Mouse (Mus musculus) embryonic facial prominence, embryonic 15.5 days (tissue): ENCODE measurements around the gene Fam19a4. TPM values are rescaled to one million over a fixed set of nuclear protein-coding genes. Genes with fewer than 3 reads are reported as not detected.

Source experiments
- ATAC-seq: fragments of 200-750 bp; cut with Nextera tagmentation; 2 replicates; pipeline ENCODE4 v1.8.0; 2017; ENCODE audit warnings: low read depth, moderate TSS enrichment; ENCODE audit not compliant: insufficient number of reproducible peaks, low FRiP score, low TSS enrichment
- H3K27ac ChIP-seq: fragments of 300-500 bp; sonication (generic); replicated peaks from 2 replicates; pipeline ENCODE4 v1.5.1; 2015; ENCODE audit warnings: mild to moderate bottlenecking, inconsistent platforms
- H3K27me3 ChIP-seq: fragments of 300-500 bp; sonication (generic); 2 replicates; pipeline ENCODE4 v1.6.1; 2015; ENCODE audit warnings: inconsistent platforms
- H3K36me3 ChIP-seq: fragments of 300-500 bp; sonication (generic); 2 replicates; pipeline ENCODE4 v1.6.1; 2015; ENCODE audit warnings: mild to moderate bottlenecking, inconsistent platforms
- H3K4me1 ChIP-seq: fragments of 300-500 bp; sonication (generic); 2 replicates; pipeline ENCODE4 v1.6.1; 2015; ENCODE audit warnings: inconsistent platforms
- H3K4me2 ChIP-seq: fragments of 300-500 bp; sonication (generic); replicated peaks from 2 replicates; pipeline ENCODE4 v1.6.1; 2015; ENCODE audit warnings: mild to moderate bottlenecking, inconsistent platforms
- H3K4me3 ChIP-seq: fragments of 300-500 bp; sonication (generic); replicated peaks from 2 replicates; pipeline ENCODE4 v1.5.1; 2015; ENCODE audit warnings: mild to moderate bottlenecking, inconsistent platforms
- H3K9ac ChIP-seq: fragments of 300-500 bp; sonication (generic); 2 replicates; pipeline ENCODE4 v1.6.1; 2015; ENCODE audit warnings: inconsistent platforms
- H3K9me3 ChIP-seq: fragments of 300-500 bp; sonication (generic); replicated peaks from 2 replicates; pipeline ENCODE4 v1.6.1; 2016; ENCODE audit warnings: inconsistent platforms
- WGBS: fragments of 180-500 bp; shearing (Covaris S2); methylation state at CpG from one replicate; pipeline ENCODE4 v1.1.7; 2015; 5-methylcytosine and 5-hydroxymethylcytosine counted together
- polyA plus RNA-seq: library from polyadenylated mRNA; unstranded; fragments of >200 nt; fragmentation: Nextera tagmentation; extraction: Ambion mirVana; gene quantifications from 2 replicates; pipeline ENCODE4 v1.2.1, GENCODE M21; 2015

Fam19a4 gene
- polyA plus RNA-seq, 1 experiment from 2014 or later: 1.3 TPM

- Histone ChIP-seq H3K27me3 (no peaks in the 10 kb centered on the region), H3K27ac (no peak overlapping the region), H3K36me3 (no peaks in the 10 kb centered on the region), H3K4me2 (no peak overlapping the region), H3K9me3 (no peaks in the 10 kb centered on the region), H3K4me1 (no peaks in the 10 kb centered on the region), H3K9ac (no peak overlapping the region), H3K4me3 (no peak overlapping the region)
- no peak for ATAC-seq
- 52% methylated on average over 4 of the region's 4 CpGs for WGBS
Observed at GRCm38 (mm10) chr6:97048403-97048802, 11.8 kb downstream of the Fam19a4 start.

DNA sequence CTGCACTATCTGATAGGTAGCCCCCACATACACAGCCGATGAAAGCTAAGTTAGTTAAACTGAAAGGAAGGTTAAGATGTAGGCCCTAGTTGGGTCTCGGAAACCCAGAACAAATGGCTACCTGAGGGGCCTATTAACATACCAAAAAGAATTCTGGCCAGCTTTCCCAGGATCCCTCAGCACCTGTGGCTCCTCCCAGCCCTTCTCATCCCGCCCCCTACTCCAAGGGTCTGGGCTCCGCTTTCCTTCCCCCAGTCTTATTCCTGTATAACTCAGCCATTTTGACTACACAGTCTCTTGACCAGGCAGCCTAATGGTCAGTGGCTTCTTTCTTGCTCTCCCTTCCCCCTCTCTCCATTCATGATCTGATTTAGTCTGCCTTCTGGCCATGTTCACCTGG lies 13.7 kb downstream of the Fam19a4 start:
- 78% methylated on average over 4 of the region's 4 CpGs for whole genome bisulfite sequencing

GRCm38 (mm10) chr6:97027110-97027677 lies 33.0 kb downstream of the Fam19a4 start:
- Histone ChIP-seq H3K27me3 (no peaks in the 10 kb centered on the region), H3K4me1 (no peaks in the 10 kb centered on the region), H3K27ac (no peak overlapping the region), H3K9me3 (no peaks in the 10 kb centered on the region), H3K4me2 (no peak overlapping the region), H3K36me3 (no peaks in the 10 kb centered on the region), H3K4me3 (no peak overlapping the region), H3K9ac (no peak overlapping the region)
- no peak for ATAC-seq
- WGBS: 35% methylated on average over 5 of the region's 5 CpGs

More for the DNA sequence above, 13.7 kb downstream of the Fam19a4 start:
- H3K27ac ChIP-seq: no peak overlapping the region
- H3K4me2 ChIP-seq: no peak overlapping the region
- H3K4me1 ChIP-seq: no peaks in the 10 kb centered on the region
- H3K27me3 ChIP-seq: no peaks in the 10 kb centered on the region
- H3K4me3 ChIP-seq: no peak overlapping the region
- no peak for ATAC-seq
- H3K36me3 ChIP-seq: no peaks in the 10 kb centered on the region
- no peak overlapping the region for H3K9ac ChIP-seq
- H3K9me3 ChIP-seq: no peaks in the 10 kb centered on the region

DNA sequence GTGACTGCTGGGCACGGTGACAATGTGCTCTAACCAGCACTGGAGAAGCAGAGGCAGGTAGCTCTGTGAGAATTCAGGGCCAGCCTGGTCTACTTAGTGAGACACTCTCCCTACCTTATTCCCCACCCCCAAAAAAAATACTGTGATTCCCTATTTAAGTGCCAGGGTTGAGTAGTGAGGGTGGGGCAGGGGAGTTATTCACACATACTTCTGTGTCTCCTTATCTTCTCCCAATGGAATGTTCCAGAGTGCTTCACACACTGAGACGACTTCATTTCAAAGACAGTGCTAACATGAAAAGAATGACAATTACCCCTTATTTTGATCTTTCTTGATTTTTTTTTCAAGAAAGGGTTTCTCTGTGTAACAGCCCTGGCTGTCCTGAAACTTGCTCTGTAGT lies 40.9 kb downstream of the Fam19a4 start:
- WGBS: 54% methylated on average over 2 of the region's 2 CpGs
- Histone ChIP-seq H3K9me3 (no peaks in the 10 kb centered on the region), H3K4me1 (no peaks in the 10 kb centered on the region), H3K4me2 (no peak overlapping the region), H3K4me3 (no peak overlapping the region), H3K27me3 (no peaks in the 10 kb centered on the region), H3K36me3 (no peaks in the 10 kb centered on the region), H3K9ac (no peak overlapping the region), H3K27ac (no peak overlapping the region)
- no peak for ATAC-seq

- H3K9me3 ChIP-seq: no peaks in the 10 kb centered on the region
- H3K4me3 ChIP-seq: no peak overlapping the region
- no peak overlapping the region for H3K4me2 ChIP-seq
- no peak for ATAC-seq
- H3K9ac ChIP-seq: no peak overlapping the region
- no peaks in the 10 kb centered on the region for H3K4me1 ChIP-seq
- WGBS: 52% methylated on average over 1 of the region's 1 CpGs
- H3K36me3 ChIP-seq: no peaks in the 10 kb centered on the region
- no peak overlapping the region for H3K27ac ChIP-seq
- H3K27me3 ChIP-seq: no peaks in the 10 kb centered on the region
Observed at GRCm38 (mm10) chr6:97016711-97017110, 43.5 kb downstream of the Fam19a4 start.

- Histone ChIP-seq H3K4me3 (no peak overlapping the region), H3K9ac (no peak overlapping the region), H3K27me3 (no peaks in the 10 kb centered on the region), H3K4me2 (no peak overlapping the region), H3K36me3 (no peaks in the 10 kb centered on the region), H3K4me1 (no peaks in the 10 kb centered on the region), H3K9me3 (no peaks in the 10 kb centered on the region), H3K27ac (no peak overlapping the region)
- 38% methylated on average over 3 of the region's 3 CpGs for WGBS
- no peak for ATAC-seq
Observed at GRCm38 (mm10) chr6:97016018-97016417, 44.2 kb downstream of the Fam19a4 start.

DNA sequence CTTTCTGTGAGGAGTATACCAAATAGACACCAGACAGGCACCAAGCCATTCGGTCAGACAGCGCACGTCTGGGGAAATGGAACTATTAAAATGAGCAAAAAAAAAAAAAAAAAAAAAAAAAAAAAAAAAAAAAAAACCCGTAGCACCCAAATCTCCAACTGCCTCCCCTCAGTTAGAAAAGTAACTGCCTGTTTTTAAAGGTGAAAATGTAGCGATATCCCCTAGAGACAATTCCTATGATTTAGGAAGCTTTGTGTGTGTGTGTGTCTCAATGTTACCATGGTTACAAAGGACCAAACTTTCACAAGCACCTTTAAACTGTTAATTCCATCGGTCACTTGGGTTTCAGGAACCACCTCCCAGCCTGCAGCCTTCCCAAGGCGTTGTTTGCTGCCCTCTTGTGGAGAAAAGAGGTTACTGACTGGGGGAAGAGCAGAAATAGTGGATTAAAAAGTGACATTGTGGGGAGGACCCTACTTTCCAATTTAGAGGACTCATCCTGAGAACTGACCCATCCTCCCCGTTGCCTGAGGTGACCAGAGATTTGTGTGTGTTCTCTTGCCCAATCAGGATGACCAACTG lies 53.6 kb downstream of the Fam19a4 start:
- no peak overlapping the region for H3K4me2 ChIP-seq
- H3K9me3 ChIP-seq: no peaks in the 10 kb centered on the region
- H3K27ac ChIP-seq: no peak overlapping the region
- ATAC-seq: no peak
- H3K36me3 ChIP-seq: no peaks in the 10 kb centered on the region
- H3K4me1 ChIP-seq: no peaks in the 10 kb centered on the region
- 41% methylated on average over 8 of the region's 8 CpGs for WGBS
- H3K27me3 ChIP-seq: no peaks in the 10 kb centered on the region; the same call in 1 of the 2 replicates
- no peak overlapping the region for H3K4me3 ChIP-seq
- H3K9ac ChIP-seq: no peak overlapping the region

- ATAC-seq: no peak
- 16% methylated on average over 11 of the region's 11 CpGs for WGBS
- H3K36me3 ChIP-seq: no peaks in the 10 kb centered on the region
Observed at GRCm38 (mm10) chr6:97005038-97005437, 55.2 kb downstream of the Fam19a4 start.

GRCm38 (mm10) chr6:96995556-96996159 lies 64.6 kb downstream of the Fam19a4 start:
- 86% methylated on average over 7 of the region's 7 CpGs for WGBS
- Histone ChIP-seq H3K9me3 (no peaks in the 10 kb centered on the region), H3K27me3 (no peaks in the 10 kb centered on the region), H3K27ac (no peak overlapping the region), H3K4me1 (no peaks in the 10 kb centered on the region), H3K36me3 (no peaks in the 10 kb centered on the region), H3K4me2 (no peak overlapping the region), H3K9ac (no peak overlapping the region), H3K4me3 (no peak overlapping the region)
- no peak for ATAC-seq

More at GRCm38 (mm10) chr6:97005038-97005437, 55.2 kb downstream of the Fam19a4 start:
- Histone ChIP-seq H3K27ac (no peak overlapping the region), H3K27me3 (no peaks in the 10 kb centered on the region; the same call in 1 of the 2 replicates), H3K4me2 (no peak overlapping the region), H3K9me3 (no peaks in the 10 kb centered on the region), H3K4me3 (no peak overlapping the region), H3K9ac (no peak overlapping the region), H3K4me1 (no peaks in the 10 kb centered on the region)

DNA sequence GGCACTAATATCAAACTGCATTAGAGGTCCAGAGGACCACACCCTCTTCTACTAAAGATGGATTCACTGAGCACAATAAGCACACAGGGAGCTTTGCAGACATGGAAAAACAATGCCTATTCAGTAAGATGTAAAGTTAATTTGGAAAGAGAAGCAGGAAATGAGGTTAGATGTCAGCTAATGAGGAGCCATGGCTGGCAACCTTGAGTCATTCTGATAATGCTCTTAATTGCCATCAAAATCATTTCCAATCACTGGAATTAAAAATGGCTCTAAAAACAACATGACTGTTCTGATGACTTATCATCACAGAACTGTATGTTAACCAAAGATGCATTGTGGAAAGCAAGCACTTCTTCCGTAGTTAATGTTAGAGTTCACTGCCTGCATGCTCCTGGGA lies 68.5 kb downstream of the Fam19a4 start:
- Histone ChIP-seq H3K36me3 (no peaks in the 10 kb centered on the region), H3K4me2 (no peak overlapping the region), H3K9me3 (no peaks in the 10 kb centered on the region), H3K27ac (no peak overlapping the region), H3K9ac (no peak overlapping the region), H3K4me3 (no peak overlapping the region), H3K4me1 (no peaks in the 10 kb centered on the region), H3K27me3 (no peaks in the 10 kb centered on the region)
- WGBS: 83% methylated on average over 1 of the region's 1 CpGs
- no peak for ATAC-seq

- 80% methylated on average over 1 of the region's 1 CpGs for WGBS
- H3K4me2 ChIP-seq: no peak overlapping the region
- no peaks in the 10 kb centered on the region for H3K4me1 ChIP-seq
- no peak overlapping the region for H3K9ac ChIP-seq
- no peak overlapping the region for H3K27ac ChIP-seq
- no peaks in the 10 kb centered on the region for H3K36me3 ChIP-seq
- no peak overlapping the region for H3K4me3 ChIP-seq
- ATAC-seq: no peak
- no peaks in the 10 kb centered on the region for H3K9me3 ChIP-seq
- no peaks in the 10 kb centered on the region for H3K27me3 ChIP-seq
Observed at GRCm38 (mm10) chr6:96977537-96977936, 82.7 kb downstream of the Fam19a4 start.

DNA sequence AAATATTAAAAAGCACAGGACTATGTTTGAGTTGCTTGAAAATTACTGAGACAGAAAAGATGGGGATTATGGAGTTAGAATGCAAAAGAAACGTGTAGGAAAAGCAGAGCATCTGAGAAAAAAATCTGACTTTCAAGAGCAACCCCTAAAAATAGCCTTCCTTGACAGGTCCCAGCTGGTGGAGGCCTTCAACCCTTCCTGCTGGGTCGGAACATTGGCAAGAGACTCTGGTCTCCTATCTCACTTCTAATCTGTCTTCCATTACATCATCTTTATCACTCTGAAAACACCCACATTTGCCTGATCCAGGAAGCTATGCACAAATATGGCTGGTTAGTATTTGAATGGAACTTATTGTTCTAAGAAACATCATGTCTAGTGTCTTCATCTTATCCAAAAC lies 115.4 kb downstream of the Fam19a4 start:
- 40% methylated on average over 2 of the region's 2 CpGs for WGBS
- Histone ChIP-seq H3K4me1 (no peaks in the 10 kb centered on the region), H3K36me3 (no peaks in the 10 kb centered on the region), H3K27ac (no peak overlapping the region), H3K4me2 (no peak overlapping the region), H3K9me3 (no peaks in the 10 kb centered on the region), H3K27me3 (no peaks in the 10 kb centered on the region), H3K4me3 (no peak overlapping the region), H3K9ac (no peak overlapping the region)
- ATAC-seq: no peak
